Mouse (Mus musculus): Measurements from ENCODE around the gene Olfr1175-ps.

Olfr1175-ps gene

DNA sequence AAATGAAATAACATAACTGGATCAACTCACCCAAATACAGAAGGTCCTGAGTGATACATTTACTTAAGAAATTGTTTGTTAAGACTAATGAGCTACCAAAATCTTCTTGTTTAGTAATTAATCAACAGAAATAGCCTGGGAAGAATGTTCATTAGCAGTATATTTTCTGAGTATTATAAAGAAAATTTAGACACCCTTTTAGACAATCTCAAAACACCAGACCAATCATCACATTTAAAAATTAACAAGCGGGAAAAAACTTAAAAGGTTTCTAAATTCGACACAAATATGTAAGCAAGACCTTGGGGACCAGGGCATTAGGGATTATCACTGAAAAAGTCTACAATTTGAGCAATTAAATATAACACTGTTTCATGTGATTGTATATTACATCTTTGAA, at the start of gene Olfr1175-ps:
Gene Olfr1175-ps (minus strand): TSS at position 101 of the 400 bp plus-strand sequence.
- DNase-seq (ENCODE audit: low spot score in 2 of 2): no peak

DNA sequence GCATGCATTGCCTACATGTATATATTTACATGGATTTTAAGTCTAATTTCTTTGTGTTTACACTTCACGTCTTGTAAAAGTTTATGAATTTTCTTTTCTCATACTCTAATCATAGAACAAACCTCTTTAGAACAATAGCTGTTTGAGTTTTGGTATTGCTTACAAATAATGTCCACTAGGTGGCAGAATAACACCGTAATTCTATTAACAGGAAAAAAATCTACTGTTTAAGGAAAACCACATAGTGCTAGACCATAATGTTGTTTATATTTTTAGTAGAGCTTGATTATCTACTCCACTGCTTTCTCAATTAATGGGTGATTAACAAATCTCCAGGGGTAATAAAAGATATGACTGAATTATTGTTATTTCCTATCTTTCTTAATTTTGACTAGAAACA, 29.3 kb upstream of the Olfr1175-ps start:
- no peak for DNase-seq (ENCODE audit: low spot score in 2 of 2)

DNA sequence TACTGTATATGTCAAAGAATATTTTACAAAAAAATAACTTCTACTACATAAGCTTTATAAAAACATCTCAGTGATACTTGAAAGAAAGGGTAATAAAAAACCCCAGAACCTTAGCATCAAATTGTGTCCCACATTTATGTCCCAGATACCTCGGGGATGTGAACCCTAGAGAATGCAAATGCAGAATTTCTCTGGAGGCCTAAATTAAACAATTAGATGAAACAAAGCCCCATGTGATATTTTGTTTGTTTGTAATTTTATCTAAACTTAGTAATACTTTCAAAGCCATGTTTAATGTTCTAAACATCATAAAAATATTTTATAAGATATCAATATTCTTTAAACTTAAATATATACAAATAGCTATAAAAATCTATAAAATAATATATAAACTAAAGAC, 19.4 kb upstream of the Olfr1175-ps start, which contains the start of gene Olfr1177-ps:
Gene Olfr1177-ps (minus strand): TSS at position 101 of the 400 bp plus-strand sequence.
- DNase-seq (ENCODE audit: low spot score in 2 of 2): no peak

DNA sequence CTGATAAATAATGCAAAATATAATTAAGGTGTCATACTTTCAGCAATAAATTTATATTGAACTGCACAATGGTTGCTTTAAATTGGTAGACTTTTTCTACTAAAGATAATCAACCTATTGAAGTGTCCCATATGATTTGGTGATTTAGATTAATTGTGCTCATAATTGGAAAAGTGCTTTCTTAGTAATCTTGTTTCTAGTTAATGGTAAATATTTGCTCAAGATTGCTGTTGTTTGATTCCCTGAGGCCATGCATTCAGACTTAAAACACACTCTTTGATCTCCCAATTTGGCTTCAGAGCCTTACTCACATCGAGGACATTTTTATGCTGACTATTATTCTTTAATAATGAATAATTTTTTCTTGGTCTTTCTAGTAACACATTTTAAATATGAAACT, 9.4 kb upstream of the Olfr1175-ps start, which contains the start of gene Olfr1176:
Gene Olfr1176 (plus strand): TSS at position 301 of the 400 bp plus-strand sequence.
- DNase-seq (ENCODE audit: low spot score in 2 of 2): no peak

DNA sequence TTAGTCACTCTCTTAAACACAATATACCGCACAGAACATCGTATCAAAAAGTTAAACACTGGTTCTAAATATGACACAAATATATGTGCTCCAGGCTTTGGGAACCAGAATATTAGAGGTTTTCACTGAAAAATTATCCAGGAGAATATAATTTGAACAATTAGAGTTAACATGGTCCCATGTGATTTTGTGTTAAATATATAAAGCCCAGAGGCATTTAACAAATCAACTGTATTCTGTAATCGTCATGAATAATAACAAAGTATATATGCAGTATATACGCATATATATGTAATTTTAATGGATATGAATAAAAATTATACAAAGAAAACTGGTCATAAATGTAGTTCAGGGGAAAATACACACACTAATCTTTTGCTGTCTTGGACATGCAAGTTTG, 12.0 kb downstream of the Olfr1175-ps start, which contains the start of gene Olfr1174-ps:
Gene Olfr1174-ps (minus strand): TSS at position 101 of the 400 bp plus-strand sequence.
- DNase-seq (ENCODE audit: low spot score in 2 of 2): no peak

DNA sequence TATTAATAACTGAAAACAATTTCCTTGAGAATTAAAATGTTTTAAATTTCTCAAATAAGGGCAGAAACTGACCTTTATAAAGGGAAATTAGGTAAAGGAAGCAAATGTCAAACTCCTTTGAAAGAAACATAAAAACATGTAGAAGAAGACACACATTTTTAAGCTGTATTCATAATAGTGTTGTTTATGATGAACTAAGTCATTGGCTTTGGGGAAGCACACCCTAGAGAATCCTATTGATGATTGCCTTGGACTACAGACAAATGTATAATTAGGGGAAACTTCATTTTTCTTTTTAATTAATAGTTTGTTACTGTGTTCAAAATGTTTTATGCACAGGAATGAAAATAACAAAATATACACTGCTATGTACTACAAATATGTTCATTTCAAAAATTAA, 47.2 kb downstream of the Olfr1175-ps start, which contains the start of gene Olfr1173:
Gene Olfr1173 (minus strand): TSS at position 101 of the 400 bp plus-strand sequence.
- no peak for DNase-seq (ENCODE audit: low spot score in 2 of 2)

Data from urinary bladder, postnatal 4 days (tissue).